Mouse (Mus musculus) heart, embryonic 11.5 days (tissue): ENCODE results near the gene Guca1b. TPM values are rescaled to one million over a fixed set of nuclear protein-coding genes. Genes with fewer than 3 reads are reported as not detected.

Experiments used
- ATAC-seq: fragments of 200-750 bp; cut with Nextera tagmentation; replicated peaks from 2 replicates; pipeline ENCODE4 v1.8.0; 2017; ENCODE audit warnings: moderate library complexity; ENCODE audit not compliant: insufficient number of reproducible peaks, low FRiP score, low TSS enrichment
- H3K27ac ChIP-seq: fragments of 300-500 bp; sonication (generic); 2 replicates; pipeline ENCODE4 v1.5.1; 2014; ENCODE audit warnings: mild to moderate bottlenecking, low read depth, low read length
- H3K27me3 ChIP-seq: fragments of 300-500 bp; sonication (generic); 2 replicates; pipeline ENCODE4 v1.6.1; 2014; ENCODE audit warnings: mild to moderate bottlenecking, low read length, mixed read lengths; ENCODE audit not compliant: control insufficient read depth, insufficient read depth
- H3K36me3 ChIP-seq: fragments of 300-500 bp; sonication (generic); 2 replicates; pipeline ENCODE4 v1.6.1; 2014; ENCODE audit warnings: mild to moderate bottlenecking, low read length, moderate library complexity, mixed read lengths; ENCODE audit not compliant: control insufficient read depth, insufficient read depth
- H3K4me1 ChIP-seq: fragments of 300-500 bp; sonication (generic); 2 replicates; pipeline ENCODE4 v1.6.1; 2014; ENCODE audit warnings: low read length; ENCODE audit not compliant: control insufficient read depth, insufficient read depth
- H3K4me2 ChIP-seq: fragments of 300-500 bp; sonication (generic); 2 replicates; pipeline ENCODE4 v1.6.1; 2014; ENCODE audit warnings: mild to moderate bottlenecking, moderate library complexity
- H3K4me3 ChIP-seq: fragments of 300-500 bp; sonication (generic); 2 replicates; pipeline ENCODE4 v1.5.1; 2014; ENCODE audit warnings: low read depth, low read length
- H3K9ac ChIP-seq: fragments of 300-500 bp; sonication (generic); 2 replicates; pipeline ENCODE4 v1.6.1; 2014; ENCODE audit warnings: mild to moderate bottlenecking, low read depth, low read length, moderate library complexity
- H3K9me3 ChIP-seq: fragments of 300-500 bp; sonication (generic); replicated peaks from 2 replicates; pipeline ENCODE4 v1.6.1; 2016; ENCODE audit warnings: low read length; ENCODE audit not compliant: control insufficient read depth
- WGBS: fragments of 180-500 bp; shearing (Covaris S2); extraction: QIAGEN DNeasy Blood & Tissue Kit; methylation state at CpG from one replicate; pipeline ENCODE4 v1.1.7; 2014; ENCODE audit not compliant: insufficient replicate concordance; 5-methylcytosine and 5-hydroxymethylcytosine counted together
- polyA plus RNA-seq: library from polyadenylated mRNA; unstranded; fragments of >200 nt; fragmentation: Nextera tagmentation; extraction: Ambion mirVana; gene quantifications from 2 replicates; pipeline ENCODE4 v1.2.1, GENCODE M21; 2014

Gene Guca1b
- polyA plus RNA-seq, 1 experiment from 2014 or later: 1.2 TPM

DNA sequence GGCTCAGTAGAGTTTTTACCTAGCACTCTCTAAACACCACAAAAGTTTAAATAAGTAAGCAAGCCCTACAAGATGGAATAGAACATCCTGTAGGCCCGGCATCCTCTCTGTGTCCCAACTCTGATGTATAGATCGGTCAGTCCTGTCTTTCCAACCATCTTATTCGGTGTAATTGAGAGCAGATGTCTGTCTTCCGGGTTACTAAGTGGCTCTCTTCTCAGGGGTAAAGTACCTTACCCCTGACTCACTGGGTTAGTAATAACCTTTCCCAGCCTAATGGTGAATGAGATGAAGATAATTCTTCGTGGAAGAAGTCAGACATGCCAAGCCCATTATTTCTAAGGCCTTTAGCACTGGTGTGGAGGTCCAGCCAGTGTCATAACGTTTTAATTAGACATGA, 11.2 kb upstream of the Guca1b start:
- H3K27me3 ChIP-seq: no peaks in the 10 kb centered on the region
- no peak overlapping the region for H3K4me3 ChIP-seq
- H3K4me2 ChIP-seq: no peak overlapping the region
- WGBS: 85% methylated on average over 6 of the region's 6 CpGs
- H3K9ac ChIP-seq: no peak overlapping the region
- H3K27ac ChIP-seq: no peak overlapping the region
- ATAC-seq: no peak
- no peaks in the 10 kb centered on the region for H3K9me3 ChIP-seq
- H3K4me1 ChIP-seq: 0 out of 2 replicates have a peak, but pooled peaks cover 3% of the 10 kb centered on the region
- peaks cover 26% of the 10 kb centered on the region for H3K36me3 ChIP-seq

DNA sequence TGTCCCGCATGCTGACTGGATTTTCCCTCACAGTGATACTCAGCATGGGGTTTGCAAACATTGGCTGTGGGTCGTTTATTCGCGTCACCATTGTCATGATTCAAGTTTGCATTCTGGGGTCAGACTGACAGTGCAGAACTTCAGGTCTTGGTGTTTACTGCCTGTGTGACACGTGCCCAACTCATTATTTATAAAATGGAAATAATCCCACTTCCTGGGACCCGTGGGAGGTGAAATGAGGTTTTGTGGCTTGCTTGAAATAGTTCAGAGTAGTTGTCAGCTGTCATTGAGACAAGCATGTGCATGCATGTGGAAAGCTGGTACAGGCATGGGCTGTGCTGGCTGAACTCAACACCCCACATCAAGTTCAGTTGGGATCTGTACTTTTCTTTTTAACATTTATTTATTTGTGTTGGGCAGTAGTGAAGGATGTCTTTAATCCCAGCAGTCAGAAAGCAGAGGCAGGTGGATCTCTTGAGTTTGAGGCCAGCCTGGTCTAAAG, 8.4 kb upstream of the Guca1b start:
- no peak overlapping the region for H3K4me3 ChIP-seq
- 91% methylated on average over 6 of the region's 6 CpGs for WGBS
- H3K4me1 ChIP-seq: no peaks in the 10 kb centered on the region

DNA sequence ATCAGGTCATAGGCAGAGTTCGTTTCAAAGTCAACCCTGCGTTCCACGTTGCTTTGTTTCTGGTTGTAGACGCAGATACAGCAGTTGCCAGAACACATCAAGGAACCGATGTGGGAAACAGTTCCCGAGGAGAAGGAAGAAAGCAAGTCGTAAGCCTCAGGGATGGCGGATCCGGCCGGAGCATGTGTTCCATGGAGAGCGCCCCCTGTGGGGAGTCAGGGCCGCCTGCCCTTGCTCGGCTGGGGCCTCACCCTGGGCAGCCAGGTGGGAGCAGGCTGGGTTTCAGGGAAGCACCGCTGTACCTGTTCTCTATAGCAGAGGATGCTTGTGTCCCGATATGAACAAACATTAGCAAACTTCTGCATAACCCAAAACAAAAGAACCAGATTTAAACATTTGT, 7.1 kb upstream of the Guca1b start:
- WGBS: 79% methylated on average over 15 of the region's 15 CpGs
- peaks cover 29% of the 10 kb centered on the region for H3K36me3 ChIP-seq
- no peak for ATAC-seq
- H3K9ac ChIP-seq: no peak overlapping the region
- no peak overlapping the region for H3K4me3 ChIP-seq
- no peaks in the 10 kb centered on the region for H3K27me3 ChIP-seq
- no peaks in the 10 kb centered on the region for H3K4me1 ChIP-seq
- no peak overlapping the region for H3K27ac ChIP-seq
- H3K9me3 ChIP-seq: no peaks in the 10 kb centered on the region
- no peak overlapping the region for H3K4me2 ChIP-seq

More for the DNA sequence above, 8.4 kb upstream of the Guca1b start:
- Histone ChIP-seq H3K27ac (no peak overlapping the region), H3K36me3 (peaks cover 32% of the 10 kb centered on the region), H3K9me3 (no peaks in the 10 kb centered on the region), H3K9ac (no peak overlapping the region), H3K27me3 (no peaks in the 10 kb centered on the region), H3K4me2 (no peak overlapping the region)
- ATAC-seq: no peak

DNA sequence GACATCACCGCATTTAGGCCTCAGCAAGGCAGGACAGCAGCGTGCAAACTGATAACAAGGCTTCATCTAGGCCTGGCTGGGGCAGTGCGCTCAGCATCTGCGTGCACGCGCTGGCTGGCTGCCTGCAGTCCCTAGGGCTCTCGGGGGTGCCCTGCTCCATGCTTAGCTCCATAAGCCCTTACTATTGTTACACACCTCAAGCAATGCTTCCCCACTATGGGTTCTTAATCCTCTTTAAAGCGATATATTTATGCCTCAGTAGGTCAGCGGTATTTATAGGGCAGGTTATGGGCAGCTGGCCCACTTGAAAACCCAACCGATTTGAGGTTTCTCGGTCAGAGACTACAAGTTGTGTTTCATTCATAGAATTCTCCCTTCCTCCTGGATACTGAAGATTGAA, 3.3 kb upstream of the Guca1b start:
- Histone ChIP-seq H3K4me2 (no peak overlapping the region), H3K4me1 (no peaks in the 10 kb centered on the region), H3K27me3 (no peaks in the 10 kb centered on the region), H3K36me3 (peaks cover 15% of the 10 kb centered on the region), H3K4me3 (no peak overlapping the region), H3K27ac (no peak overlapping the region), H3K9me3 (no peaks in the 10 kb centered on the region), H3K9ac (no peak overlapping the region)
- 82% methylated on average over 11 of the region's 11 CpGs for WGBS
- ATAC-seq: no peak

DNA sequence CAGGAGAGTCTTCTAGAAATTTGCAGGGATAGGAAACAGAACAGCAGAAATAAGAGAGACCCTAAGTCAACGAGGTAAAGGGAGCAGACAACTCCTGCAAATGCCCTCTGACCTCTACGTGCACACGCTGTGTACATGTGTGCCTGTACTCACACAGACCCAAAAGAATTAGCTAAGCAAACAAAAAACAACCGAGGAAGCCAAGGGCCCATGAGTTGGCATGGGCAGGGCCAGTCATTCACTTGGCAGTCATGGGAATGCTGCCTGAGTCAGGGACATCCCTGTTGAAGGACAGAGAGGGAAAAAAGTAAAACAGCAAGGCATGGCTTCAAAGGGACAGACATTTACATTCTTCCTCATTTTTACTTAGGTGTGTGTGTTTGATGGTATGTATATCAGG, 1.9 kb upstream of the Guca1b start:
- Histone ChIP-seq H3K4me2 (no peak overlapping the region), H3K9ac (no peak overlapping the region), H3K27ac (no peak overlapping the region), H3K4me3 (no peak overlapping the region), H3K27me3 (no peaks in the 10 kb centered on the region), H3K9me3 (no peaks in the 10 kb centered on the region), H3K4me1 (no peaks in the 10 kb centered on the region), H3K36me3 (peaks cover 11% of the 10 kb centered on the region; the same call in 1 of the 2 replicates)
- 80% methylated on average over 4 of the region's 4 CpGs for WGBS
- no peak for ATAC-seq

DNA sequence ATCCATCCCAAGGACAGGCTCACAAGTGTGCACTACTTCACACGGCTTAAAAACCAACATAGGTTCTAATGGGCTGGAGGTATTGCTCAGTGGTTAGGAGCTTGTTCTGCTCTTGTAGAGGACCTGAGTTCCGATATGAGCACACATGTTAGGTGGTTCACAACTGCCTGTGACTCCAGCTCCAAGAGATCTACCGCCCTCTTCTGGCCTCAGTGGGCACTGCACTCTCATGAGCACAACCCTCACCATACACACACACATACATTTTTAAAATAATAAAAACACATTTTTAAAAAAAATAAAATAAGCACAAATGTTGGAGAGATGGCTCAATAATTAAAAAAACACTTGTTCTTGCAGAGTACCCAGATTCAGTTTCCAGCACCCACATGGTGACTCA, 1.1 kb upstream of the Guca1b start:
- Histone ChIP-seq H3K9ac (no peak overlapping the region), H3K4me1 (no peaks in the 10 kb centered on the region), H3K4me2 (no peak overlapping the region), H3K36me3 (peaks cover 5% of the 10 kb centered on the region; the same call in 1 of the 2 replicates), H3K27ac (no peak overlapping the region), H3K27me3 (no peaks in the 10 kb centered on the region), H3K9me3 (no peaks in the 10 kb centered on the region), H3K4me3 (no peak overlapping the region)
- 87% methylated on average over 3 of the region's 3 CpGs for WGBS
- no peak for ATAC-seq

DNA sequence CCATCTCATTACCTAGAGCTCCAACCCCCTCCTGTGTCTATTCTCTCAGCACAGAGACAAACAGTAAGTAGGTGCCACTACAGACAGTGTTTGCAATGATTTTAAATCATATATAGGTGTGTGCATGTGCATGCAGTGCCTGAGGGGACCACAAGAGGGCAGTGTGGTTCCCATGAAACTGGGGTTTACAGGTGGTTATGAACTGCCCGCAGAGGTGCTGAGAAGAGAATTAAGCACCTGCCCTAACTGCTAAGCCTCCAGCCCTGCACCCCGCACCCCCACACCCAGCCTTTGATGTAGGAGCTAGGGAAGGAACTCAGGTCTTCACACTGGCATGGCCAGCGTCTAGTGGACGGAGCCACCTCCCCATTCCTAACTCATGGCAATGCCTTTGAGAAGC, 1.5 kb downstream of the Guca1b start:
- H3K4me1 ChIP-seq: no peaks in the 10 kb centered on the region
- no peak overlapping the region for H3K9ac ChIP-seq
- H3K4me2 ChIP-seq: no peak overlapping the region
- no peaks in the 10 kb centered on the region for H3K27me3 ChIP-seq
- H3K9me3 ChIP-seq: no peaks in the 10 kb centered on the region
- no peak overlapping the region for H3K27ac ChIP-seq
- H3K4me3 ChIP-seq: no peak overlapping the region
- ATAC-seq: no peak
- WGBS: 56% methylated on average over 4 of the region's 4 CpGs
- H3K36me3 ChIP-seq: 0 out of 2 replicates have a peak, but pooled peaks cover 2% of the 10 kb centered on the region

DNA sequence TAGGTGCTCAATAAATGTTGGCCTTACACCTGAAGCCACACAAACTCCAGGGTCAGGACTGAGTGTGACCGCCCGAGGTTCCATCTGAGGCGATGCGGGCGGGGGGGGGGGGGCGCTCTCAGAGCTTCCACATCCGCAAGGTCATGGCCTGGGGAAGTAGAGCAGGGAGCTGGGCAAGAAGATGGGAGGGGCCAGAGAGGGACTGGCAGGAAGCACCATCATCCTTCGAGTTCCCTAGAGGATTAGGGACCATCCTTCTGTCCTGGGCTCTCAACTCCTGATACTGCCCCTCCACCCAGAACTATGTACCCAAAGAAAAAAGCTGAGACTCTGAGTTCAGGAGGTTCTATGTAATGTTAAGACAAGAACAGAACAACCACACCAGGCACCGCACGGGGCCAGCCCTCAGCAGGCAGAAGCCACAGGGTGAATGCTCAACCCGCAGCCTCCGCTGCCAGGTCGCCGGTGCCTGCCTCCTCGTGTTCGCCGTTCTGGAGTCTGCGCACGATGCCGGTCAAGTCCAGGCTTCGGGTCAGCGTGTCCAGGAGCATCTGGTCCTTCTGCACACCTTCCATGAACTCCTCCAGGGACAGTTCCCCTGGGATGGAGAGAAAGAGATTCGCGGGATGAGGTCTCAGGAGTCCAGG, 9.2 kb downstream of the Guca1b start:
- no peaks in the 10 kb centered on the region for H3K36me3 ChIP-seq
- peak overlapping the region; percentile 34 for H3K4me3 ChIP-seq
- ATAC-seq: no peak
- no peak overlapping the region for H3K27ac ChIP-seq
- peak overlapping the region; percentile 65 for H3K4me2 ChIP-seq
- WGBS: 19% methylated on average over 24 of the region's 24 CpGs
- H3K27me3 ChIP-seq: peaks cover 28% of the 10 kb centered on the region
- H3K9ac ChIP-seq: peak overlapping the region; percentile 44; the same call in 1 of the 2 replicates
- H3K4me1 ChIP-seq: peaks cover 7% of the 10 kb centered on the region; the same call in 1 of the 2 replicates
- no peaks in the 10 kb centered on the region for H3K9me3 ChIP-seq
